In the genomic region with DNA sequence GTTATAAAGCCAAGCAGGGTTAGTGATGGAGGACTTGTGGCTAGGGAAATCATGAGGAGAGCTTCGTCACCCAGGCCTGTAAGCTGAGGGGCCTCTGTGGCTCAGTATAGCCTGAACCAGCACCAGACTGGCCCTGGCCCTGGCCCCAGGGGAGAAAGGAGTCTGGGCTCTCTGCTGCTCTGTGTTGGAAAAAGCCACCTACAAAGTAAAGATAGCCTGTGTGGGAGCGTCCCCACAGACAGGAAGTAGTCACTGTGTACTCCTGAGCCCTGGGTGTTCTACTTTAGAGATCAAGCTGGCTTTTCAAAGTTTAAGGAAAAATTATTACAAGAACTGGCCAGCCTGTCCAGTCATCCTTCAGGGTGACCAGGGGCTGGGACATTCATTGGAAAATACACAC, we compare ENCODE assay signal across 28 mouse cellular contexts.
"Had no signal": no experiment of that assay in that cellular context is flagged by ENCODE, and none has a peak within 500 bp of the region (broad histone marks: within the 10 kb centered on the region; RNA-seq: fewer than 3 reads in every experiment).

No protein-coding gene starts in this region.

- ATAC-seq: forebrain, embryonic 13.5 days; forebrain, embryonic 14.5 days; forebrain, embryonic 15.5 days; forebrain, embryonic 16.5 days; forebrain, postnatal 0 days had no signal

- DNase-seq: cerebellum, adult 2 months; cerebellum, adult 8-10 months; cerebellum, adult 9-10 months; cerebellum, adult 9-11 months; cerebellum, postnatal 10 days; cerebellum, postnatal 14 days; cerebellum, postnatal 25 days; cerebellum, postnatal 36 days; embryo, embryonic 11 days; forebrain, postnatal 0 days; gastrocnemius, adult 2 months; gastrocnemius, postnatal 10 days; gastrocnemius, postnatal 14 days; gastrocnemius, postnatal 25 days; gastrocnemius, postnatal 36 days; heart, adult 11 months; heart, adult 18-20 months; heart, adult 2 months had no signal

- H3K27ac ChIP-seq: embryonic facial prominence, embryonic 10.5 days; embryonic facial prominence, embryonic 12.5 days; embryonic facial prominence, embryonic 13.5 days; embryonic facial prominence, embryonic 15.5 days; forebrain, embryonic 12.5 days; forebrain, embryonic 13.5 days; forebrain, embryonic 15.5 days; gastrocnemius, adult 2 months; heart, adult 2 months had no signal

- H3K4me3 ChIP-seq: embryonic facial prominence, embryonic 10.5 days; embryonic facial prominence, embryonic 12.5 days; embryonic facial prominence, embryonic 13.5 days; embryonic facial prominence, embryonic 15.5 days; erythroblast, embryonic 14.5 days; forebrain, embryonic 12.5 days; forebrain, embryonic 13.5 days; forebrain, embryonic 15.5 days; gastrocnemius, adult 2 months; heart, adult 2 months had no signal

- H3K27me3 ChIP-seq: embryonic facial prominence, embryonic 12.5 days; embryonic facial prominence, embryonic 13.5 days; embryonic facial prominence, embryonic 15.5 days; forebrain, embryonic 12.5 days; forebrain, embryonic 13.5 days; forebrain, embryonic 15.5 days had no signal

- H3K36me3 ChIP-seq: embryonic facial prominence, embryonic 10.5 days; embryonic facial prominence, embryonic 12.5 days; embryonic facial prominence, embryonic 13.5 days; embryonic facial prominence, embryonic 15.5 days; forebrain, embryonic 12.5 days; forebrain, embryonic 15.5 days had no signal

- H3K4me1 ChIP-seq: embryonic facial prominence, embryonic 10.5 days; embryonic facial prominence, embryonic 12.5 days; embryonic facial prominence, embryonic 13.5 days; embryonic facial prominence, embryonic 15.5 days; forebrain, embryonic 12.5 days; forebrain, embryonic 13.5 days; forebrain, embryonic 15.5 days had no signal

- H3K9me3 ChIP-seq: embryonic facial prominence, embryonic 10.5 days; embryonic facial prominence, embryonic 12.5 days; embryonic facial prominence, embryonic 13.5 days; embryonic facial prominence, embryonic 15.5 days; forebrain, embryonic 12.5 days; forebrain, embryonic 13.5 days; forebrain, embryonic 15.5 days had no signal
